In genomic region chr2:27993416-27993815, GRCm38 (mm10) we compare ENCODE assay signal across 15 mouse cellular contexts.
A peak's percentile ranks its signal among the peaks of the same experiment; 100 is the strongest.
DNase-seq lines count a peak whose midpoint lies in the region; ATAC-seq and TF ChIP-seq lines count a peak whose summit lies in the region.
"Had no signal": no experiment of that assay in that cellular context is flagged by ENCODE, and none has a peak within 500 bp of the region (broad histone marks: within the 10 kb centered on the region; RNA-seq: fewer than 3 reads in every experiment).

No protein-coding gene starts in this region.

- peak; percentile 24 for DNase-seq in retina, postnatal 1 day
- no peak for DNase-seq in retina, embryonic 14.5 days (ENCODE audit: low spot score)
- peak; percentile 31 for DNase-seq in kidney, adult 2 months
- DNase-seq in lung, adult 2 months, result no peak
- DNase-seq in left cerebral cortex, postnatal 10 days (ENCODE audit: extremely low spot score in 1 of 2, low spot score in 2 of 2), result no peak
- DNase-seq in cerebellum, adult 8-10 months, result no peak
- DNase-seq: cerebellum, postnatal 14 days; gastrocnemius, postnatal 10 days; lung, adult 18-20 months; right cerebral cortex, postnatal 25 days had no signal

- no peaks in the 10 kb centered on the region for H3K4me1 ChIP-seq in kidney, adult 2 months (ENCODE audit: control insufficient read depth, insufficient read depth, low read length)
- H3K4me1 ChIP-seq in liver, embryonic 12.5 days, result peaks cover 67% of the 10 kb centered on the region
- H3K4me1 ChIP-seq in lung, adult 2 months (ENCODE audit: control insufficient read depth, insufficient read depth, low read length), result no peaks in the 10 kb centered on the region
- H3K4me1 ChIP-seq: embryonic facial prominence, embryonic 13.5 days; forebrain, embryonic 13.5 days; megakaryocyte, embryonic 14.5 days had no signal

- TF ChIP-seq CTCF in kidney, adult 2 months (conservative IDR thresholded peaks at IDR 0.05; ENCODE audit: insufficient read depth, insufficient read length, low read depth, low read length), result no peak
- TF ChIP-seq CTCF in lung, adult 2 months (IDR thresholded peaks at IDR 0.05; ENCODE audit: insufficient read depth, low read length), result no peak

- no peak for TF ChIP-seq POLR2A in kidney, adult 2 months (IDR thresholded peaks at IDR 0.05; ENCODE audit: low read depth, low read length)
- TF ChIP-seq POLR2A in lung, adult 2 months (IDR thresholded peaks at IDR 0.05; ENCODE audit: borderline replicate concordance, extremely low read depth, low read depth, low read length), result no peak

- H3K27ac ChIP-seq in kidney, adult 2 months (ENCODE audit: insufficient read depth, low read depth, low read length), result no peak overlapping the region; the same call in 1 of the 2 replicates
- H3K27ac ChIP-seq in liver, embryonic 12.5 days, result peak overlapping the region; percentile 76
- H3K27ac ChIP-seq: embryonic facial prominence, embryonic 13.5 days; forebrain, embryonic 13.5 days; left cerebral cortex, adult 2 months had no signal

- H3K9me3 ChIP-seq in liver, embryonic 12.5 days (replicated peaks), result no peaks in the 10 kb centered on the region
- H3K9me3 ChIP-seq: embryonic facial prominence, embryonic 13.5 days; forebrain, embryonic 13.5 days; megakaryocyte, embryonic 14.5 days had no signal

- H3K9ac ChIP-seq in liver, embryonic 12.5 days, result peak overlapping the region; percentile 29
- H3K9ac ChIP-seq: embryonic facial prominence, embryonic 13.5 days; forebrain, embryonic 13.5 days had no signal

- intact Hi-C loops in left cerebral cortex, postnatal 10 days (cut with DNase I), result no loop called here

- no peaks in the 10 kb centered on the region for H3K27me3 ChIP-seq in kidney, adult 2 months (replicated peaks; ENCODE audit: control insufficient read depth, insufficient read depth, low read length)
- H3K27me3 ChIP-seq in liver, embryonic 12.5 days (replicated peaks), result no peaks in the 10 kb centered on the region
- H3K27me3 ChIP-seq: embryonic facial prominence, embryonic 13.5 days; forebrain, embryonic 13.5 days had no signal

- H3K4me2 ChIP-seq in liver, embryonic 12.5 days, result no peak overlapping the region
- H3K4me2 ChIP-seq: embryonic facial prominence, embryonic 13.5 days; forebrain, embryonic 13.5 days had no signal

- no peak overlapping the region for H3K4me3 ChIP-seq in kidney, adult 2 months (ENCODE audit: insufficient read depth, low read depth, low read length)
- no peak overlapping the region for H3K4me3 ChIP-seq in liver, embryonic 12.5 days
- H3K4me3 ChIP-seq in lung, adult 2 months (replicated peaks; ENCODE audit: extremely low read depth, low read depth, low read length), result no peak overlapping the region
- H3K4me3 ChIP-seq: embryonic facial prominence, embryonic 13.5 days; forebrain, embryonic 13.5 days; left cerebral cortex, adult 2 months; megakaryocyte, embryonic 14.5 days had no signal

- no peaks in the 10 kb centered on the region for H3K36me3 ChIP-seq in kidney, adult 2 months (ENCODE audit: control insufficient read depth, insufficient read depth, low read length)
- peaks cover 26% of the 10 kb centered on the region; the same call in 1 of the 2 replicates for H3K36me3 ChIP-seq in liver, embryonic 12.5 days

- ATAC-seq in liver, embryonic 12.5 days, result peak; percentile 83
- ATAC-seq: forebrain, embryonic 13.5 days had no signal

- WGBS in kidney, adult 2 months, result 72% methylated on average over 5 of the region's 5 CpGs
- WGBS in liver, embryonic 12.5 days (ENCODE audit: insufficient replicate concordance), result 54% methylated on average over 5 of the region's 5 CpGs
- WGBS in lung, adult 2 months, result 81% methylated on average over 5 of the region's 5 CpGs

Comparison
In these comparisons a context has a peak if more than half of its experiments do, and no peak if none do; other contexts are left out.
1. DNase-seq: peak in retina, postnatal 1 day (single experiment) and kidney, adult 2 months (single experiment); none in retina, embryonic 14.5 days (single experiment), lung, adult 2 months (single experiment), left cerebral cortex, postnatal 10 days (0 of 2) and cerebellum, adult 8-10 months (single experiment).